Mouse (Mus musculus) limb, embryonic 13.5 days (tissue): Measurements from ENCODE around the gene C1d. TPM values are rescaled to one million over a fixed set of nuclear protein-coding genes. Genes with fewer than 3 reads are reported as not detected.
"Not testable (repeated sequence)": the region's sequence is repeated elsewhere in the genome, so short reads cannot be mapped to it uniquely, and the experiment has no call there.

Experiments used
- ATAC-seq: fragments of 200-750 bp; cut with Nextera tagmentation; 2 replicates; pipeline ENCODE4 v1.8.0; 2017; ENCODE audit warnings: low read depth, moderate number of reproducible peaks, moderate TSS enrichment; ENCODE audit not compliant: low FRiP score
- H3K27ac ChIP-seq: fragments of 300-500 bp; sonication (generic); 2 replicates; pipeline ENCODE4 v1.5.1; 2015; ENCODE audit warnings: inconsistent platforms, mild to moderate bottlenecking, moderate library complexity
- H3K27me3 ChIP-seq: fragments of 300-500 bp; sonication (generic); 2 replicates; pipeline ENCODE4 v1.6.1; 2015; ENCODE audit warnings: mild to moderate bottlenecking, inconsistent platforms
- H3K36me3 ChIP-seq: fragments of 300-500 bp; sonication (generic); 2 replicates; pipeline ENCODE4 v1.6.1; 2015; ENCODE audit warnings: inconsistent platforms, mild to moderate bottlenecking, moderate library complexity
- H3K4me1 ChIP-seq: fragments of 300-500 bp; sonication (generic); 2 replicates; pipeline ENCODE4 v1.6.1; 2015; ENCODE audit warnings: inconsistent platforms
- H3K4me2 ChIP-seq: fragments of 300-500 bp; sonication (generic); replicated peaks from 2 replicates; pipeline ENCODE4 v1.6.1; 2015; ENCODE audit warnings: inconsistent platforms, mild to moderate bottlenecking, moderate library complexity
- H3K4me3 ChIP-seq: fragments of 300-500 bp; sonication (generic); 2 replicates; pipeline ENCODE4 v1.5.1; 2015; ENCODE audit warnings: moderate library complexity, mild to moderate bottlenecking, inconsistent platforms
- H3K9ac ChIP-seq: fragments of 300-500 bp; sonication (generic); 2 replicates; pipeline ENCODE4 v1.6.1; 2015; ENCODE audit warnings: mild to moderate bottlenecking, inconsistent platforms
- H3K9me3 ChIP-seq: fragments of 300-500 bp; sonication (generic); 2 replicates; pipeline ENCODE4 v1.6.1; 2016; ENCODE audit warnings: inconsistent platforms
- WGBS: fragments of 180-500 bp; shearing (Covaris S2); methylation state at CpG from one replicate; pipeline ENCODE4 v1.1.7; 2015; 5-methylcytosine and 5-hydroxymethylcytosine counted together
- polyA plus RNA-seq: library from polyadenylated mRNA; unstranded; fragments of >200 nt; fragmentation: Nextera tagmentation; extraction: Ambion mirVana; gene quantifications from 2 replicates; pipeline ENCODE4 v1.2.1, GENCODE M21; 2015

Gene C1d
- 119 and 120 TPM in 2 replicates for polyA plus RNA-seq

GRCm38 (mm10) chr11:17257443-17257842 lies at the start of gene C1d:
TSS of gene C1d (plus strand) at chr11:17257579.
- ATAC-seq: peak; percentile 93
- Histone ChIP-seq H3K27ac (peak within 1 kb of the TSS; percentile 85), H3K4me2 (peak within 1 kb of the TSS; percentile 74), H3K36me3 (no peaks in the 10 kb centered on the region), H3K9me3 (no peaks in the 10 kb centered on the region), H3K4me3 (peak within 1 kb of the TSS; percentile 79), H3K27me3 (0 out of 2 replicates have a peak, but pooled peaks cover 2% of the 10 kb centered on the region), H3K9ac (peak within 1 kb of the TSS; percentile 87), H3K4me1 (peaks cover 7% of the 10 kb centered on the region)
- under 1% methylated on average over 33 of the region's 33 CpGs for WGBS

GRCm38 (mm10) chr11:17211258-17212140 lies 45.9 kb upstream of the C1d start, which contains the start of gene Pno1:
TSS of gene Pno1 (minus strand) at chr11:17211568.
- ATAC-seq: peak; percentile 99
- H3K4me2 ChIP-seq: peak within 1 kb of the TSS; percentile 80
- peak within 1 kb of the TSS; percentile 91 for H3K4me3 ChIP-seq
- H3K9me3 ChIP-seq: no peaks in the 10 kb centered on the region
- peak within 1 kb of the TSS; percentile 82; the same call in 1 of the 2 replicates for H3K27ac ChIP-seq
- no peaks in the 10 kb centered on the region for H3K27me3 ChIP-seq
- 1% methylated on average over 65 of the region's 65 CpGs for WGBS
- H3K4me1 ChIP-seq: peaks cover 23% of the 10 kb centered on the region
- peaks cover 25% of the 10 kb centered on the region for H3K36me3 ChIP-seq
- peak within 1 kb of the TSS; percentile 83 for H3K9ac ChIP-seq

- Histone ChIP-seq H3K4me1 (peaks cover 23% of the 10 kb centered on the region), H3K4me2 (peak overlapping the region; percentile 80), H3K27ac (peak overlapping the region; percentile 82; the same call in 1 of the 2 replicates), H3K9ac (peak overlapping the region; percentile 83), H3K27me3 (no peaks in the 10 kb centered on the region), H3K4me3 (peak overlapping the region; percentile 91), H3K36me3 (peaks cover 21% of the 10 kb centered on the region), H3K9me3 (no peaks in the 10 kb centered on the region)
- no peak for ATAC-seq
- 3% methylated on average over 10 of the region's 10 CpGs for WGBS
Observed at GRCm38 (mm10) chr11:17212141-17212495, 45.3 kb upstream of the C1d start.

GRCm38 (mm10) chr11:17212903-17213509 lies 44.4 kb upstream of the C1d start:
- Histone ChIP-seq H3K4me1 (peaks cover 23% of the 10 kb centered on the region), H3K9me3 (no peaks in the 10 kb centered on the region), H3K4me3 (peak overlapping the region; percentile 91), H3K9ac (0 out of 2 replicates have a peak overlapping the region, but pooled peaks have one; percentile 13), H3K27me3 (no peaks in the 10 kb centered on the region), H3K27ac (no peak overlapping the region), H3K36me3 (peaks cover 15% of the 10 kb centered on the region), H3K4me2 (peak overlapping the region; percentile 80)
- 75% methylated on average over 5 of the region's 5 CpGs for WGBS
- ATAC-seq: no peak

GRCm38 (mm10) chr11:17215475-17215874 lies 41.9 kb upstream of the C1d start:
- 91% methylated on average over 3 of the region's 3 CpGs for WGBS
- no peak overlapping the region for H3K4me3 ChIP-seq
- peaks cover 18% of the 10 kb centered on the region for H3K4me1 ChIP-seq
- ATAC-seq: no peak
- H3K27ac ChIP-seq: no peak overlapping the region
- H3K27me3 ChIP-seq: no peaks in the 10 kb centered on the region
- H3K9ac ChIP-seq: no peak overlapping the region
- no peak overlapping the region for H3K4me2 ChIP-seq
- H3K9me3 ChIP-seq: no peaks in the 10 kb centered on the region
- 0 out of 2 replicates have a peak, but pooled peaks cover under 1% of the 10 kb centered on the region for H3K36me3 ChIP-seq

GRCm38 (mm10) chr11:17221126-17221525 lies 36.3 kb upstream of the C1d start:
- H3K9ac ChIP-seq: no peak overlapping the region
- peaks cover 33% of the 10 kb centered on the region for H3K36me3 ChIP-seq
- WGBS: 91% methylated on average over 8 of the region's 8 CpGs
- H3K9me3 ChIP-seq: no peaks in the 10 kb centered on the region
- no peak overlapping the region for H3K27ac ChIP-seq
- no peak overlapping the region for H3K4me2 ChIP-seq
- H3K27me3 ChIP-seq: no peaks in the 10 kb centered on the region
- H3K4me1 ChIP-seq: no peaks in the 10 kb centered on the region
- ATAC-seq: no peak
- no peak overlapping the region for H3K4me3 ChIP-seq

- no peaks in the 10 kb centered on the region for H3K27me3 ChIP-seq
- no peak for ATAC-seq
- no peak overlapping the region for H3K4me3 ChIP-seq
- no peak overlapping the region for H3K27ac ChIP-seq
- no peaks in the 10 kb centered on the region for H3K4me1 ChIP-seq
- WGBS: 65% methylated on average over 5 of the region's 5 CpGs
- H3K9ac ChIP-seq: no peak overlapping the region
- no peaks in the 10 kb centered on the region for H3K9me3 ChIP-seq
- H3K36me3 ChIP-seq: peaks cover 51% of the 10 kb centered on the region
- no peak overlapping the region for H3K4me2 ChIP-seq
Observed at GRCm38 (mm10) chr11:17232792-17233191, 24.6 kb upstream of the C1d start.

- Histone ChIP-seq H3K4me2 (no peak overlapping the region), H3K27ac (no peak overlapping the region), H3K9ac (no peak overlapping the region), H3K9me3 (no peaks in the 10 kb centered on the region), H3K27me3 (no peaks in the 10 kb centered on the region), H3K4me3 (no peak overlapping the region), H3K36me3 (peaks cover 26% of the 10 kb centered on the region), H3K4me1 (no peaks in the 10 kb centered on the region)
- ATAC-seq: no peak
- WGBS: 87% methylated on average over 5 of the region's 5 CpGs
Observed at GRCm38 (mm10) chr11:17236449-17237037, 20.8 kb upstream of the C1d start.

- ATAC-seq: not testable (repeated sequence)
Observed at GRCm38 (mm10) chr11:17238598-17238997, 18.8 kb upstream of the C1d start.

GRCm38 (mm10) chr11:17248715-17249114 lies 8.7 kb upstream of the C1d start:
- Histone ChIP-seq H3K4me1 (no peaks in the 10 kb centered on the region), H3K27ac (no peak overlapping the region), H3K27me3 (no peaks in the 10 kb centered on the region; the same call in 1 of the 2 replicates), H3K36me3 (no peaks in the 10 kb centered on the region), H3K4me2 (no peak overlapping the region), H3K9me3 (no peaks in the 10 kb centered on the region), H3K9ac (no peak overlapping the region), H3K4me3 (no peak overlapping the region)
- ATAC-seq: no peak

More at GRCm38 (mm10) chr11:17238598-17238997, 18.8 kb upstream of the C1d start:
- not testable (repeated sequence) for H3K9ac ChIP-seq, H3K4me1 ChIP-seq, H3K4me2 ChIP-seq, H3K27me3 ChIP-seq, H3K4me3 ChIP-seq, H3K27ac ChIP-seq, H3K9me3 ChIP-seq
- 84% methylated on average over 5 of the region's 5 CpGs for WGBS
- peaks cover 10% of the 10 kb centered on the region for H3K36me3 ChIP-seq

- H3K9ac ChIP-seq: no peak overlapping the region
- H3K4me3 ChIP-seq: peak overlapping the region; percentile 79
- H3K27ac ChIP-seq: no peak overlapping the region
- no peaks in the 10 kb centered on the region for H3K36me3 ChIP-seq
- H3K27me3 ChIP-seq: 0 out of 2 replicates have a peak, but pooled peaks cover 2% of the 10 kb centered on the region
- peak; percentile 68 for ATAC-seq
- 64% methylated on average over 8 of the region's 8 CpGs for WGBS
- peak overlapping the region; percentile 74 for H3K4me2 ChIP-seq
- no peaks in the 10 kb centered on the region for H3K9me3 ChIP-seq
- peaks cover 7% of the 10 kb centered on the region for H3K4me1 ChIP-seq
Observed at GRCm38 (mm10) chr11:17256813-17257365, 490 bp upstream of the C1d start.
